Mouse (Mus musculus) layer of hippocampus, postnatal 25 days (tissue): Measurements from ENCODE around the gene Ankrd42. TPM values are rescaled to one million over a fixed set of nuclear protein-coding genes. Genes with fewer than 3 reads are reported as not detected.

Experiments
- DNase-seq, 2 experiments: peaks; one replicate each; pipeline ENCODE4 v3.0.0; 2022; ENCODE audit warnings: mixed read lengths in 2 of 2, low spot score in 1 of 2; ENCODE audit errors: extremely low spot score in 1 of 2
- total RNA-seq, 2 experiments: library from RNA; stranded (reverse); gene quantifications; 2 replicates each; pipeline ENCODE4 v1.2.3; 2021

The Ankrd42 gene
- total RNA-seq, 2 experiments from 2014 or later = 17.3 to 19.6 TPM

DNA sequence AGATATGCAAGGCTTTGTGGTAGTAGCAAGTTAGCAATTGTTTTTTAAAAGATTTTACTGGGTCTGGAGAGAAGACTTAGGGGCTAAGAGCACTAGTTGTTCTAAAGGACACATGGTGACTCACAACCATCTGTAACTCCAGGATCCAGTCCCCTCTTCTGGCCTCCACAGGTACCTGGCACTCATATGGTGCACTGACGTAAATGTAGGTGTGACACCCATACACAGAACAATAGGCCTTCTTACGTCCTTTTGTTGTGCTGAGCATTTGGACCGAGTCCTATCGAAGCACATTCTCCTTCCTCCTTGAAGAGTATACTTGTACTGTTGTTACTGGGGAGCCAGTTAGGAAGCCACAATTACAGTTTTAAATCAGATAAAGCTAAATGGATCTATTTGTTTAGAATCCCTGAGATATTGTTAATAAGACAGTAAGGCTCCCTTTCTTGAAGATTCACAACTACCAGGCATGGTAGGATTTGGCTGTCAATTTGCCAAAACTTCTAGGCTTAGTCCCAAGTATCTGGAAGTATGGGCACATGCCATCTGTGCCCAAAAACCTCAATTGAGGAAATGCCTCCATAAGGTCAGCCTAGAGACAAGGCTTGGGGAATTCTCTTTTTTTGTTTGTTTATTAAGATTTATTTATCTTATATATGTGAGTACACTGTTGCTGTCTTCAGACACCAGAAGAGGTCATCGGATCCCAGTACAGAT is 56.3 kb downstream of the Ankrd42 start:
- no peak for DNase-seq

GRCm38 (mm10) chr7:92566775-92567174 is 70.2 kb downstream of the Ankrd42 start:
- DNase-seq = no peak

- peak; percentile 70 to 88 for DNase-seq
Observed at GRCm38 (mm10) chr7:92560986-92561876, 75.7 kb downstream of the Ankrd42 start, which contains the start of gene Ccdc90b. TSS of gene Ccdc90b (plus strand) at chr7:92561149.

DNA sequence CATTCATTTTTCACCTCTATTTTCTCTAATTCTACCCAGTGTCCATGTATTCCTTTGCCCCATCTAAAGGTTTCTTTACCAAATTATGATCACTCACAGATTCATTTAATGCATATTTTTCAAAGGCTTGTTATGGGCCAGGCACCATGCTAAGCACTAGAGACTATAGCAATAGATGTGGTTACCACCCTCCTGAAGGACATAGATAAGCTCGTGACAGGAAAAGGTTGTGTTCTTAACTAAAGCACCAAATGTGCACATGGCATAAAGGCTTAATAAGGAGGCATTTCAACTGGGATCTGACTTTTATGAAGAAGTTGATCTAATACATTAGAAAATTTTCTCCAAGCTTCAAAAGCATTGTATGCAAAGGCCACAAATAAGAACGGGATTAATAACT is 78.2 kb downstream of the Ankrd42 start:
- no peak for DNase-seq

DNA sequence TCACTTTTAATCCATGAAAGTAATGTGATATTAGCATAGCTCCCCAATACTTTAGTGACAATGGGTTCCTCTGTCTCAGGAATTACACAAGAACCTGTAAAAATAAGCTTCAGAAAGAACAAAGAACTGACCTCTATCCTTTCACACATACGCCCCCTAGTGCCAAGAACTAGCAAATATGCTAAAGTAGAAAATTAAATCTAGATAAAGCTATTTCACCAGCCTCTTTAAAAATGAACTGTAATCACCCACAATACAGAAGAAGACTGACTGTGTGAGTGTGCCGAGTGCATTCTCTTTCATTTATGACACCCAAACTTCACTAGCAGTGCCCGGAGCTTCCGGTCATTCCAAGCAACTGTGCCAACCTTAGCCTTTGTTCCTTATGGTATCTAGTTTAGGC is 86.0 kb downstream of the Ankrd42 start:
- no peak for DNase-seq

GRCm38 (mm10) chr7:92550248-92550989 is 86.5 kb downstream of the Ankrd42 start:
- DNase-seq = no peak

GRCm38 (mm10) chr7:92546763-92547162 is 90.2 kb downstream of the Ankrd42 start:
- no peak for DNase-seq

DNA sequence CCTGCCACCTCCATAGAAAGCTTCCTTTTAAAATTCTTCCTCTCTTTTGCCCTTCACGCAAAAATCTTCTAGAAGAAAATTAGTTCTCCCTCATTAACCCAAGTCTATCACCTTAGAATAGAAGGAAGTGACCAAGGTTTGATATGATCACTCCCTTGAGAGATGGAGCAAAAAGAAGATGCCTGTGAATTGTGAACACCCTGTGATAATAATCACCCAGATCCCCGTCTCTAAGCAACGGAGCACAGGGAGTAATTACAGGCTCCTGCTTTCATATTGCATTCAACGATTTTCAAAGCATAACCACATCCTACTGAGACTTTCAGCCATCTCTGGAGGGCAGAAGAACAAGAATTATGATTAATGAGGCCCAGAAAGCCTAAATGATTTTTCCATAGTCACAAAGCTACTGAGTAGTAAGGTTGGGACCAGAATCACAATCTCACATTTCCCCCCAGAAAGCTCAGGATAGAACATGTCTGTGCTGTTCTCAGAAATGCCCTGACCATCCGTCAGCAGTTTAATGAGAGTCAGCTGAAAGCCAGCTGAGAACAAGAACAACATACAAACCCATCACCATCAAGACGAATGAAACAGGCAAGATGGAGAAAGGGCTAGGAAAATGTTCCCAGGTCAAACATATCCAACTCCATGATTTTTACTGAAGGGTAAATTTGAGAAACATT is 104.4 kb downstream of the Ankrd42 start:
- DNase-seq = no peak

Other genes with a start within 250 kb of the Ankrd42 start
- 10 to 100 TPM; 13.8 to 14.1 TPM for gene Ccdc90b, start 76.0 kb downstream of the Ankrd42 start, total RNA-seq
- 10 to 100 TPM; 48.0 to 60.6 TPM for gene Pcf11, start 32.8 kb upstream of the Ankrd42 start, total RNA-seq
- 10 to 100 TPM; 43.2 to 49.1 TPM for gene Rab30, start 104.5 kb upstream of the Ankrd42 start, total RNA-seq
- under 1 TPM; 0.57 to 0.73 TPM for gene Ddias, start 237.1 kb upstream of the Ankrd42 start, total RNA-seq
- gene Prcp, start 237.3 kb upstream of the Ankrd42 start, total RNA-seq = 1 to 10 TPM; 7.3 to 9.8 TPM